Mouse (Mus musculus) myocyte (in vitro differentiated cells): Measurements from ENCODE around the gene Nid2.

Source experiments
- CEBPB ChIP-seq: IDR thresholded peaks from 2 replicates; pipeline ENCODE4 v1.6.1; 2011; ENCODE audit warnings: mild to moderate bottlenecking, moderate library complexity; ENCODE audit not compliant: poor library complexity, insufficient read depth, severe bottlenecking
- E2F4 ChIP-seq: IDR thresholded peaks from one replicate; pipeline ENCODE4 v1.6.1; 2011; ENCODE audit warnings: mild to moderate bottlenecking, control low read depth, moderate library complexity; ENCODE audit not compliant: insufficient read depth
- MAX ChIP-seq: IDR thresholded peaks from one replicate; pipeline ENCODE4 v1.6.1; 2011; ENCODE audit warnings: low read depth, mild to moderate bottlenecking, control low read depth
- POLR2A ChIP-seq: IDR thresholded peaks from one replicate; pipeline ENCODE4 v1.6.1; 2011; ENCODE audit warnings: low read depth, mild to moderate bottlenecking, control low read depth, moderate library complexity; ENCODE audit not compliant: insufficient read length
- POLR2AphosphoS2 ChIP-seq: IDR thresholded peaks from one replicate; pipeline ENCODE4 v1.6.1; 2011; ENCODE audit warnings: low read depth, control low read depth; ENCODE audit not compliant: insufficient read length
- SRF ChIP-seq: IDR thresholded peaks from one replicate; pipeline ENCODE4 v1.6.1; 2011; ENCODE audit warnings: low read depth; ENCODE audit not compliant: control insufficient read depth, insufficient read length
- TCF12 ChIP-seq: IDR thresholded peaks from one replicate; pipeline ENCODE4 v1.6.1; 2011; ENCODE audit warnings: mild to moderate bottlenecking, control low read depth; ENCODE audit not compliant: poor library complexity, insufficient read depth, severe bottlenecking
- USF1 ChIP-seq: IDR thresholded peaks from one replicate; pipeline ENCODE4 v1.6.1; 2011; ENCODE audit warnings: low read depth, mild to moderate bottlenecking, control low read depth, moderate library complexity

- TF ChIP-seq POLR2AphosphoS2 (no peak), POLR2A (no peak), TCF12 (no peak), USF1 (no peak), CEBPB (no peak), MAX (no peak), E2F4 (no peak), SRF (no peak)
Measured at GRCm38 (mm10) chr14:19763527-19763926, 12.5 kb downstream of the Nid2 start.
